In genomic region chr7:130472683-130473082, GRCm38 (mm10) we compare ENCODE assay signal across 17 mouse cellular contexts. TPM values are rescaled to one million over a fixed set of nuclear protein-coding genes. Genes with fewer than 3 reads are reported as not detected.
DNase-seq lines count a peak whose midpoint lies in the region; ATAC-seq and TF ChIP-seq lines count a peak whose summit lies in the region.
"Had no signal": no experiment of that assay in that cellular context is flagged by ENCODE, and none has a peak within 500 bp of the region (broad histone marks: within the 10 kb centered on the region; RNA-seq: fewer than 3 reads in every experiment).

No protein-coding gene starts in this region.

- no peaks in the 10 kb centered on the region for H3K9me3 ChIP-seq in hindbrain, embryonic 11.5 days (ENCODE audit: control insufficient read depth, low read length)
- H3K9me3 ChIP-seq in hindbrain, embryonic 12.5 days (replicated peaks) = no peaks in the 10 kb centered on the region
- no peaks in the 10 kb centered on the region for H3K9me3 ChIP-seq in stomach, embryonic 16.5 days (replicated peaks; ENCODE audit: control insufficient read depth, low read length)
- H3K9me3 ChIP-seq in stomach, postnatal 0 days (ENCODE audit: control insufficient read depth, low read length) = no peaks in the 10 kb centered on the region
- no peaks in the 10 kb centered on the region for H3K9me3 ChIP-seq in embryonic facial prominence, embryonic 14.5 days (ENCODE audit: control insufficient read depth, low read length)
- H3K9me3 ChIP-seq: embryonic facial prominence, embryonic 12.5 days; heart, embryonic 15.5 days; liver, embryonic 13.5 days; lung, embryonic 15.5 days had no signal

- TF ChIP-seq POLR2A in heart, adult 2 months (IDR thresholded peaks at IDR 0.05; ENCODE audit: insufficient read depth, low read depth, low read length) = no peak

- TF ChIP-seq CTCF in stomach, postnatal 0 days (IDR thresholded peaks at IDR 0.05; ENCODE audit: low read depth) = no peak
- TF ChIP-seq CTCF in heart, adult 2 months (IDR thresholded peaks at IDR 0.05) = no peak
- no peak for TF ChIP-seq CTCF in layer of hippocampus, adult 2 months (conservative IDR thresholded peaks at IDR 0.05)

- 31% methylated on average over 6 of the region's 6 CpGs for WGBS in hindbrain, embryonic 11.5 days
- WGBS in hindbrain, embryonic 12.5 days = 25% methylated on average over 6 of the region's 6 CpGs
- 58% methylated on average over 6 of the region's 6 CpGs for WGBS in stomach, embryonic 16.5 days
- 49% methylated on average over 6 of the region's 6 CpGs for WGBS in stomach, postnatal 0 days
- WGBS in embryonic facial prominence, embryonic 14.5 days = 67% methylated on average over 6 of the region's 6 CpGs
- WGBS in heart, adult 2 months = 89% methylated on average over 6 of the region's 6 CpGs

- intact Hi-C loops in heart, adult 2 months (cut with DNase I) = no loop called here

- peaks cover 6% of the 10 kb centered on the region; the same call in 1 of the 2 replicates for H3K4me1 ChIP-seq in hindbrain, embryonic 11.5 days (replicated peaks; ENCODE audit: control insufficient read depth, insufficient read depth, low read length)
- peaks cover 26% of the 10 kb centered on the region for H3K4me1 ChIP-seq in hindbrain, embryonic 12.5 days
- no peaks in the 10 kb centered on the region for H3K4me1 ChIP-seq in stomach, embryonic 16.5 days (ENCODE audit: control insufficient read depth, insufficient read depth, low read length)
- H3K4me1 ChIP-seq in stomach, postnatal 0 days (replicated peaks; ENCODE audit: control insufficient read depth, insufficient read depth) = no peaks in the 10 kb centered on the region
- H3K4me1 ChIP-seq in embryonic facial prominence, embryonic 14.5 days (ENCODE audit: control insufficient read depth, insufficient read depth, low read length) = no peaks in the 10 kb centered on the region
- H3K4me1 ChIP-seq in heart, adult 2 months (ENCODE audit: control insufficient read depth, insufficient read depth, low read length) = no peaks in the 10 kb centered on the region
- H3K4me1 ChIP-seq: embryonic facial prominence, embryonic 12.5 days; heart, embryonic 15.5 days; lung, embryonic 15.5 days had no signal

- no peak overlapping the region for H3K27ac ChIP-seq in hindbrain, embryonic 11.5 days (ENCODE audit: low read depth, low read length)
- no peak overlapping the region for H3K27ac ChIP-seq in hindbrain, embryonic 12.5 days
- H3K27ac ChIP-seq in stomach, embryonic 16.5 days (ENCODE audit: low read length) = 0 out of 2 replicates have a peak overlapping the region, but pooled peaks have one; percentile 16
- H3K27ac ChIP-seq in stomach, postnatal 0 days (replicated peaks) = no peak overlapping the region
- no peak overlapping the region for H3K27ac ChIP-seq in embryonic facial prominence, embryonic 14.5 days (replicated peaks; ENCODE audit: low read depth, low read length)
- H3K27ac ChIP-seq in heart, adult 2 months = no peak overlapping the region
- H3K27ac ChIP-seq in layer of hippocampus, adult 2 months = no peak overlapping the region
- H3K27ac ChIP-seq: embryonic facial prominence, embryonic 12.5 days; heart, embryonic 15.5 days; liver, embryonic 13.5 days; lung, embryonic 15.5 days; macrophage had no signal

- no peak for TF ChIP-seq EP300 in stomach, postnatal 0 days (optimal IDR thresholded peaks at IDR 0.05)
- no peak for TF ChIP-seq EP300 in heart, adult 2 months (IDR thresholded peaks at IDR 0.05; ENCODE audit: insufficient read depth, low read depth, low read length)

- H3K4me3 ChIP-seq in hindbrain, embryonic 11.5 days (ENCODE audit: low read depth, low read length) = no peak overlapping the region
- H3K4me3 ChIP-seq in hindbrain, embryonic 12.5 days = no peak overlapping the region
- no peak overlapping the region for H3K4me3 ChIP-seq in stomach, embryonic 16.5 days (replicated peaks; ENCODE audit: low read length)
- no peak overlapping the region for H3K4me3 ChIP-seq in stomach, postnatal 0 days (ENCODE audit: low read depth, low read length)
- no peak overlapping the region for H3K4me3 ChIP-seq in embryonic facial prominence, embryonic 14.5 days (ENCODE audit: low read depth, low read length)
- H3K4me3 ChIP-seq in heart, adult 2 months = no peak overlapping the region
- H3K4me3 ChIP-seq in layer of hippocampus, adult 2 months = no peak overlapping the region
- H3K4me3 ChIP-seq: embryonic facial prominence, embryonic 12.5 days; heart, embryonic 15.5 days; liver, embryonic 13.5 days; lung, embryonic 15.5 days had no signal

- no peak overlapping the region for H3K4me2 ChIP-seq in hindbrain, embryonic 11.5 days (replicated peaks; ENCODE audit: low read depth, low read length)
- no peak overlapping the region for H3K4me2 ChIP-seq in hindbrain, embryonic 12.5 days (replicated peaks)
- no peak overlapping the region for H3K4me2 ChIP-seq in stomach, embryonic 16.5 days (ENCODE audit: low read depth, low read length)
- no peak overlapping the region for H3K4me2 ChIP-seq in stomach, postnatal 0 days (replicated peaks; ENCODE audit: low read depth)
- no peak overlapping the region for H3K4me2 ChIP-seq in embryonic facial prominence, embryonic 14.5 days (ENCODE audit: low read depth, low read length)
- H3K4me2 ChIP-seq: embryonic facial prominence, embryonic 12.5 days; heart, embryonic 15.5 days; liver, embryonic 13.5 days; lung, embryonic 15.5 days had no signal

- no peaks in the 10 kb centered on the region for H3K27me3 ChIP-seq in hindbrain, embryonic 11.5 days (ENCODE audit: control insufficient read depth, insufficient read depth, low read length)
- H3K27me3 ChIP-seq in hindbrain, embryonic 12.5 days = no peaks in the 10 kb centered on the region
- H3K27me3 ChIP-seq in stomach, embryonic 16.5 days (ENCODE audit: control insufficient read depth, insufficient read depth, low read length) = no peaks in the 10 kb centered on the region
- H3K27me3 ChIP-seq in stomach, postnatal 0 days (ENCODE audit: control insufficient read depth, insufficient read depth, low read length) = no peaks in the 10 kb centered on the region
- no peaks in the 10 kb centered on the region for H3K27me3 ChIP-seq in embryonic facial prominence, embryonic 14.5 days (replicated peaks; ENCODE audit: control insufficient read depth, insufficient read depth, low read length)
- no peaks in the 10 kb centered on the region for H3K27me3 ChIP-seq in heart, adult 2 months (ENCODE audit: control insufficient read depth, insufficient read depth, low read length)
- H3K27me3 ChIP-seq: embryonic facial prominence, embryonic 12.5 days; heart, embryonic 15.5 days; liver, embryonic 13.5 days; lung, embryonic 15.5 days had no signal

- H3K9ac ChIP-seq in hindbrain, embryonic 11.5 days (ENCODE audit: low read depth, low read length) = no peak overlapping the region
- H3K9ac ChIP-seq in hindbrain, embryonic 12.5 days = no peak overlapping the region
- no peak overlapping the region for H3K9ac ChIP-seq in stomach, embryonic 16.5 days (ENCODE audit: low read length)
- H3K9ac ChIP-seq in stomach, postnatal 0 days (ENCODE audit: low read length) = no peak overlapping the region
- no peak overlapping the region for H3K9ac ChIP-seq in embryonic facial prominence, embryonic 14.5 days (ENCODE audit: low read depth, low read length)
- H3K9ac ChIP-seq in heart, adult 2 months (ENCODE audit: low read depth, low read length) = no peak overlapping the region
- H3K9ac ChIP-seq: embryonic facial prominence, embryonic 12.5 days; heart, embryonic 15.5 days; liver, embryonic 13.5 days; lung, embryonic 15.5 days had no signal

- DNase-seq in hindbrain, embryonic 11.5 days (ENCODE audit: low spot score) = peak; percentile 50
- no peak for DNase-seq in stomach, postnatal 0 days (ENCODE audit: low spot score)
- DNase-seq in embryonic facial prominence, embryonic 14.5 days (ENCODE audit: low spot score) = peak; percentile 56
- DNase-seq in heart, adult 2 months = no peak
- no peak for DNase-seq in layer of hippocampus, adult 2 months (ENCODE audit: low spot score in 2 of 2)
- DNase-seq: cerebellum, adult 9-10 months; kidney, postnatal 10 days; layer of hippocampus, adult 9-11 months; liver, embryonic 13.5 days; spleen, adult 18-20 months had no signal

- no peaks in the 10 kb centered on the region; the same call in 1 of the 2 replicates for H3K79me2 ChIP-seq in heart, adult 2 months (replicated peaks; ENCODE audit: control insufficient read depth, insufficient read depth, low read length)

- peak; percentile 40; the same call in 1 of the 2 replicates for ATAC-seq in hindbrain, embryonic 11.5 days (ENCODE audit: low FRiP score)
- ATAC-seq in hindbrain, embryonic 12.5 days (ENCODE audit: low FRiP score) = no peak
- ATAC-seq in stomach, embryonic 16.5 days (ENCODE audit: insufficient read depth, low FRiP score) = no peak
- no peak for ATAC-seq in stomach, postnatal 0 days (ENCODE audit: low FRiP score, low TSS enrichment)
- ATAC-seq in embryonic facial prominence, embryonic 14.5 days (ENCODE audit: low read depth) = 0 out of 2 replicates have a peak, but pooled peaks have one; percentile 50
- ATAC-seq: intestine, postnatal 0 days had no signal

- H3K36me3 ChIP-seq in hindbrain, embryonic 11.5 days (ENCODE audit: control insufficient read depth, insufficient read depth, low read length) = no peaks in the 10 kb centered on the region
- no peaks in the 10 kb centered on the region for H3K36me3 ChIP-seq in hindbrain, embryonic 12.5 days
- no peaks in the 10 kb centered on the region for H3K36me3 ChIP-seq in stomach, embryonic 16.5 days (ENCODE audit: control insufficient read depth, insufficient read depth, low read length)
- H3K36me3 ChIP-seq in stomach, postnatal 0 days (ENCODE audit: control insufficient read depth, insufficient read depth, low read length) = no peaks in the 10 kb centered on the region
- H3K36me3 ChIP-seq in embryonic facial prominence, embryonic 14.5 days (ENCODE audit: control insufficient read depth, insufficient read depth, low read length) = 0 out of 2 replicates have a peak, but pooled peaks cover 4% of the 10 kb centered on the region
- no peaks in the 10 kb centered on the region for H3K36me3 ChIP-seq in heart, adult 2 months (ENCODE audit: control insufficient read depth, insufficient read depth, low read length)
- H3K36me3 ChIP-seq: embryonic facial prominence, embryonic 12.5 days had no signal

RNA-seq across cellular contexts. Expression of gene Ate1, which starts 47.5 kb away (rescaled TPM):
- polyA plus RNA-seq in hindbrain, embryonic 11.5 days (2014; fragmentation: Nextera tagmentation; extraction: Ambion mirVana) = 53.0 and 76.1 TPM in 2 replicates
- polyA plus RNA-seq in hindbrain, embryonic 12.5 days (2016; fragmentation: Nextera tagmentation; extraction: Ambion mirVana) = 59.5 and 71.2 TPM in 2 replicates
- polyA plus RNA-seq in stomach, embryonic 16.5 days (2015; fragmentation: Nextera tagmentation; extraction: Ambion mirVana) = 54.5 and 55.7 TPM in 2 replicates
- polyA plus RNA-seq in stomach, postnatal 0 days (2015; fragmentation: Nextera tagmentation; extraction: Ambion mirVana) = 40.4 and 56.4 TPM in 2 replicates
- 57.9 and 60.4 TPM in 2 replicates for polyA plus RNA-seq in embryonic facial prominence, embryonic 14.5 days (2014; fragmentation: Nextera tagmentation; extraction: Ambion mirVana)
- total RNA-seq in heart, adult 2 months (2021) = 10 to 100 TPM; 34.1 to 34.9 TPM
- 8.9 and 18.1 TPM in 2 replicates for polyA plus RNA-seq in heart, adult 2 months (2012; rRNA removed)
- total RNA-seq in layer of hippocampus, adult 2 months (2021) = 10 to 100 TPM; 71.0 to 72.3 TPM

Comparison
In these comparisons a context has a peak if more than half of its experiments do, and no peak if none do; other contexts are left out.
1. ATAC-seq: peak in hindbrain, embryonic 11.5 days (single experiment) and embryonic facial prominence, embryonic 14.5 days (single experiment); none in hindbrain, embryonic 12.5 days (single experiment), stomach, embryonic 16.5 days (single experiment) and stomach, postnatal 0 days (single experiment).
2. DNase-seq: peak in hindbrain, embryonic 11.5 days (single experiment) and embryonic facial prominence, embryonic 14.5 days (single experiment); none in stomach, postnatal 0 days (single experiment), heart, adult 2 months (0 of 2) and layer of hippocampus, adult 2 months (0 of 2).